Mouse (Mus musculus): Measurements from ENCODE around the gene Psmd9.

DNA sequence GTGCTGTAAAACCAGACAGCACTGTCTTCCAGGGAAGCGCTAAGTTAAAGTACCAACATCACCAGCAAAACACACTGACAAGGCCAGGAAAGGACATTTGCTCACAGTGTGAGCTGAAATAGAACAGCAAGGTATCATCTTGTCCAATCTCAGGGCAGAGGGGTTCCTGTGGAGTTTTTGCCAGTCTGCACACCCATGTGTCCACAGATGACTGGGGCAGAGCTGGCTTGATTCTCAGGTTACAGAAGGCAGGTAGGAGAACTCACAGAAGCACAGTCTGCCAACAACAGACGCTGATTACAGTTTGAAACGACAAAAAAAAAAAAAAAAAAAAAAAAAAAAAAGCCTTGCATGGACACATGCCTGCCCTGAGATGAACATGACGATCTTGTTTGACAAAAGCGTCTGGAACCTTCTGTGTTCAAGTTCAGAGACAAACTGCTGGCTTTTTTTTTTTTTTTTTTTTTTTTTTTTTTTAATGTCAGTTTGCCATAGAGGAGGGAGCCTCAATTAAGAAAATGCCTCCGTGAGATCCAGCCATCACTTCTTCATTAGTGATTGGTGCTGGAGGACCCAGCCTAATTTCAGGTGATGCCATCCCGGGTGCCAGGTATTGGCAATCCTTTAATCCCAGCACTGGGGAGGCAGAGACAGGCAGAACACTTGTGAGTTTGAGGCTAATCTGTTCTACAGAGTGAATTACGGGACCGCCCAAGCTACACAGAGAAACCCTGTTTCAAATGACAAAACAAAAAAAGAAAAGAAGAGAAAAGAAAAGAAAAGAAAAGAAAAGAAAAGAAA, 112.3 kb downstream of the Psmd9 start:
- TF ChIP-seq CTCF (conservative IDR thresholded peaks at IDR 0.05; ENCODE audit: low read length) = no peak
- TF ChIP-seq POU5F1 (IDR thresholded peaks at IDR 0.05; ENCODE audit: borderline replicate concordance, low read length) = no peak

Measured in E14TG2a.4 (cell line).